Comparison of ENCODE assay signal across 25 mouse cellular contexts in the genomic region with DNA sequence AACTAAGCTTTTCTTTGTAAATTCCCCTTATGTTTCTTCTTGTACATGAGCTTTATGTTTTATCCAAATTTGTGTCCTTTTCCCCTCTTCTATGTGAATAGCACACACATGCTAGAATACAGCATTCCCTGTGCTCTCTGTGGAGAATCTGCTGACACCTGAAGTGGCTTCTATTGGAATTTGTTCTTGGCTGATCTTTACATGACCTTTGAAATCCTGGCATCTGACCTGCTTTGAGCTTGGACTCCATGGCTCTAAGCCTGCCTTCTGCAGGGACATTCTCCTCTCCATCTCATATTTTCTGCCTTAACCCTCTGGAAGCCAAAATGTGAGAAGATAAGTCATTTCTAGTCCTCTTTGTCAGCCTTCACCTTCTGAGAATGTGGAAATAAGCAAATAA.
DNase-seq lines count a peak whose midpoint lies in the region; ATAC-seq lines count a peak whose summit lies in the region.
"Had no signal": no experiment of that assay in that cellular context is flagged by ENCODE, and none has a peak within 500 bp of the region (broad histone marks: within the 10 kb centered on the region; RNA-seq: fewer than 3 reads in every experiment).

No protein-coding gene starts in this region.

- no peak overlapping the region for H3K4me3 ChIP-seq in kidney, embryonic 14.5 days (ENCODE audit: low read length)
- H3K4me3 ChIP-seq in intestine, embryonic 16.5 days (ENCODE audit: low read length): no peak overlapping the region
- H3K4me3 ChIP-seq: embryonic facial prominence, embryonic 12.5 days; heart, adult 2 months; heart, embryonic 12.5 days; hindbrain, embryonic 15.5 days; liver, embryonic 15.5 days; lung, embryonic 15.5 days; midbrain, embryonic 12.5 days; neural tube, embryonic 13.5 days had no signal

- no peak for ATAC-seq in kidney, embryonic 14.5 days (ENCODE audit: low FRiP score, low TSS enrichment)
- peak; percentile 62 for ATAC-seq in intestine, embryonic 16.5 days
- ATAC-seq in CD4-positive, CD25-positive, alpha-beta regulatory T cell, adult 4 months: no peak
- ATAC-seq: activated CD4-positive, CD25-positive, alpha-beta regulatory T cell, adult 4 months; forebrain, embryonic 14.5 days; inflammation-experienced regulatory T-cells, adult 6 months had no signal

- H3K27me3 ChIP-seq in kidney, embryonic 14.5 days (ENCODE audit: control insufficient read depth, insufficient read depth, low read length): no peaks in the 10 kb centered on the region
- H3K27me3 ChIP-seq in intestine, embryonic 16.5 days (replicated peaks; ENCODE audit: control insufficient read depth, insufficient read depth, low read length): no peaks in the 10 kb centered on the region
- H3K27me3 ChIP-seq: CH12.LX; embryonic facial prominence, embryonic 12.5 days; heart, embryonic 12.5 days; hindbrain, embryonic 15.5 days; liver, embryonic 15.5 days; lung, embryonic 15.5 days; midbrain, embryonic 12.5 days; neural tube, embryonic 13.5 days had no signal

- no peak overlapping the region for H3K27ac ChIP-seq in kidney, embryonic 14.5 days (ENCODE audit: low read depth, low read length)
- H3K27ac ChIP-seq in intestine, embryonic 16.5 days (ENCODE audit: low read length): no peak overlapping the region
- H3K27ac ChIP-seq: embryonic facial prominence, embryonic 12.5 days; heart, adult 2 months; hindbrain, embryonic 15.5 days; liver, embryonic 15.5 days; lung, embryonic 15.5 days; midbrain, embryonic 12.5 days; neural tube, embryonic 13.5 days had no signal

- H3K9ac ChIP-seq in kidney, embryonic 14.5 days (ENCODE audit: low read depth, low read length): no peak overlapping the region
- H3K9ac ChIP-seq in intestine, embryonic 16.5 days (ENCODE audit: low read depth, low read length): no peak overlapping the region
- H3K9ac ChIP-seq: embryonic facial prominence, embryonic 12.5 days; heart, embryonic 12.5 days; hindbrain, embryonic 15.5 days; liver, embryonic 15.5 days; lung, embryonic 15.5 days; midbrain, embryonic 12.5 days; neural tube, embryonic 13.5 days had no signal

- H3K4me1 ChIP-seq in kidney, embryonic 14.5 days (ENCODE audit: control insufficient read depth, insufficient read depth, low read length): no peaks in the 10 kb centered on the region
- no peaks in the 10 kb centered on the region for H3K4me1 ChIP-seq in intestine, embryonic 16.5 days (ENCODE audit: control insufficient read depth, insufficient read depth, low read length)
- H3K4me1 ChIP-seq: embryonic facial prominence, embryonic 12.5 days; heart, embryonic 12.5 days; hindbrain, embryonic 15.5 days; liver, embryonic 15.5 days; lung, embryonic 15.5 days; midbrain, embryonic 12.5 days; neural tube, embryonic 13.5 days had no signal

- no peak overlapping the region for H3K4me2 ChIP-seq in kidney, embryonic 14.5 days (replicated peaks; ENCODE audit: low read depth, low read length)
- H3K4me2 ChIP-seq in intestine, embryonic 16.5 days (ENCODE audit: low read depth, low read length): no peak overlapping the region
- H3K4me2 ChIP-seq: embryonic facial prominence, embryonic 12.5 days; heart, embryonic 12.5 days; hindbrain, embryonic 15.5 days; liver, embryonic 15.5 days; lung, embryonic 15.5 days; midbrain, embryonic 12.5 days; neural tube, embryonic 13.5 days had no signal

- peak; percentile 12 for DNase-seq in kidney, adult 18-20 months
- peak; percentile 93 for DNase-seq in kidney, adult 9 months
- DNase-seq in kidney, postnatal 36 days: peak; percentile 47 to 87
- DNase-seq in adrenal gland, postnatal 14 days: no peak
- no peak for DNase-seq in adrenal gland, postnatal 36 days
- DNase-seq: adrenal gland, postnatal 25 days; B cell, adult 2 months; cerebellum, adult 18-20 months; embryo, embryonic 11 days; heart, adult 2 months; liver had no signal

- H3K9me3 ChIP-seq in kidney, embryonic 14.5 days (ENCODE audit: control insufficient read depth, low read length): no peaks in the 10 kb centered on the region
- no peaks in the 10 kb centered on the region for H3K9me3 ChIP-seq in intestine, embryonic 16.5 days (ENCODE audit: control insufficient read depth, low read length)
- H3K9me3 ChIP-seq: embryonic facial prominence, embryonic 12.5 days; heart, embryonic 12.5 days; hindbrain, embryonic 15.5 days; liver, embryonic 15.5 days; lung, embryonic 15.5 days; midbrain, embryonic 12.5 days; neural tube, embryonic 13.5 days had no signal

- H3K36me3 ChIP-seq in kidney, embryonic 14.5 days (ENCODE audit: control insufficient read depth, insufficient read depth, low read length): no peaks in the 10 kb centered on the region
- no peaks in the 10 kb centered on the region for H3K36me3 ChIP-seq in intestine, embryonic 16.5 days (ENCODE audit: control insufficient read depth, insufficient read depth, low read length)
- H3K36me3 ChIP-seq: embryonic facial prominence, embryonic 12.5 days; heart, embryonic 12.5 days; hindbrain, embryonic 15.5 days; liver, embryonic 15.5 days; lung, embryonic 15.5 days; midbrain, embryonic 12.5 days; neural tube, embryonic 13.5 days had no signal

Comparison
In these comparisons a context has a peak if more than half of its experiments do, and no peak if none do; other contexts are left out.
1. DNase-seq: peak in kidney, adult 18-20 months (single experiment), kidney, adult 9 months (single experiment) and kidney, postnatal 36 days (2 of 2); none in adrenal gland, postnatal 14 days (single experiment) and adrenal gland, postnatal 36 days (0 of 2).